Mouse (Mus musculus): Measurements from ENCODE around the gene Ruvbl2.
"Not testable (repeated sequence)": the region's sequence is repeated elsewhere in the genome, so short reads cannot be mapped to it uniquely, and the experiment has no call there.

Gene Ruvbl2

GRCm38 (mm10) chr7:45437521-45438276 lies at the start of gene Ruvbl2:
Ruvbl2 (minus strand) TSS chr7:45438096.
- no peak for DNase-seq (ENCODE audit: low spot score in 2 of 2)

GRCm38 (mm10) chr7:45486761-45487415 lies 49.0 kb upstream of the Ruvbl2 start, which contains the start of gene Gm45808:
Gm45808 (minus strand) TSS chr7:45486811.
- DNase-seq (ENCODE audit: low spot score in 2 of 2) = no peak

- DNase-seq (ENCODE audit: low spot score in 2 of 2) = no peak
These were observed 48.3 kb upstream of the Ruvbl2 start for GRCm38 (mm10) chr7:45486158-45486557.

GRCm38 (mm10) chr7:45484985-45485384 lies 47.1 kb upstream of the Ruvbl2 start:
- DNase-seq (ENCODE audit: low spot score in 2 of 2) = not testable (repeated sequence)

- no peak for DNase-seq (ENCODE audit: low spot score in 2 of 2)
These were observed 44.3 kb upstream of the Ruvbl2 start for GRCm38 (mm10) chr7:45482166-45482565.

- DNase-seq (ENCODE audit: low spot score in 2 of 2) = peak in 1 of 2 experiments; percentile 54
These were observed 43.6 kb upstream of the Ruvbl2 start, which contains the start of gene Tulp2 for GRCm38 (mm10) chr7:45481374-45481927. Tulp2 (plus strand) TSS chr7:45481877.

- not testable (repeated sequence) for DNase-seq (ENCODE audit: low spot score in 2 of 2)
These were observed 42.4 kb upstream of the Ruvbl2 start for GRCm38 (mm10) chr7:45480310-45480709.

GRCm38 (mm10) chr7:45478774-45479173 lies 40.9 kb upstream of the Ruvbl2 start:
- no peak for DNase-seq (ENCODE audit: low spot score in 2 of 2)

GRCm38 (mm10) chr7:45477003-45477402 lies 39.1 kb upstream of the Ruvbl2 start:
- peak in 1 of 2 experiments; percentile 56 for DNase-seq (ENCODE audit: low spot score in 2 of 2)

- DNase-seq (ENCODE audit: low spot score in 2 of 2) = no peak
These were observed 38.6 kb upstream of the Ruvbl2 start for GRCm38 (mm10) chr7:45476453-45476852.

GRCm38 (mm10) chr7:45475291-45475969 lies 37.5 kb upstream of the Ruvbl2 start:
- DNase-seq (ENCODE audit: low spot score in 2 of 2) = no peak

- peak in 1 of 2 experiments; percentile 61 for DNase-seq (ENCODE audit: low spot score in 2 of 2)
These were observed 33.0 kb upstream of the Ruvbl2 start for GRCm38 (mm10) chr7:45470869-45471268.

- no peak for DNase-seq (ENCODE audit: low spot score in 2 of 2)
These were observed 29.3 kb upstream of the Ruvbl2 start for GRCm38 (mm10) chr7:45467090-45467670.

GRCm38 (mm10) chr7:45466283-45467089 lies 28.6 kb upstream of the Ruvbl2 start, which contains the start of gene Bax:
Bax (minus strand) TSS chr7:45466898.
- peak; percentile 90 to 97 for DNase-seq (ENCODE audit: low spot score in 2 of 2)

- DNase-seq (ENCODE audit: low spot score in 2 of 2) = no peak
These were observed 27.7 kb upstream of the Ruvbl2 start for GRCm38 (mm10) chr7:45465549-45465948.

- no peak for DNase-seq (ENCODE audit: low spot score in 2 of 2)
These were observed 27.2 kb upstream of the Ruvbl2 start for GRCm38 (mm10) chr7:45465112-45465511.

- DNase-seq (ENCODE audit: low spot score in 2 of 2) = no peak
These were observed 26.3 kb upstream of the Ruvbl2 start for GRCm38 (mm10) chr7:45463987-45464778.

GRCm38 (mm10) chr7:45462868-45463267 lies 25.0 kb upstream of the Ruvbl2 start:
- not testable (repeated sequence) for DNase-seq (ENCODE audit: low spot score in 2 of 2)

GRCm38 (mm10) chr7:45462325-45462724 lies 24.4 kb upstream of the Ruvbl2 start:
- no peak for DNase-seq (ENCODE audit: low spot score in 2 of 2)

- DNase-seq (ENCODE audit: low spot score in 2 of 2) = no peak
These were observed 23.9 kb upstream of the Ruvbl2 start for GRCm38 (mm10) chr7:45461781-45462180.
